Mouse (Mus musculus): ENCODE results near the gene Emsy. TPM values are rescaled to one million over a fixed set of nuclear protein-coding genes. Genes with fewer than 3 reads are reported as not detected.

Emsy gene
- total and polyA plus RNA-seq, 3 experiments: 19.6 to 25.6 (median 24.0) TPM

DNA sequence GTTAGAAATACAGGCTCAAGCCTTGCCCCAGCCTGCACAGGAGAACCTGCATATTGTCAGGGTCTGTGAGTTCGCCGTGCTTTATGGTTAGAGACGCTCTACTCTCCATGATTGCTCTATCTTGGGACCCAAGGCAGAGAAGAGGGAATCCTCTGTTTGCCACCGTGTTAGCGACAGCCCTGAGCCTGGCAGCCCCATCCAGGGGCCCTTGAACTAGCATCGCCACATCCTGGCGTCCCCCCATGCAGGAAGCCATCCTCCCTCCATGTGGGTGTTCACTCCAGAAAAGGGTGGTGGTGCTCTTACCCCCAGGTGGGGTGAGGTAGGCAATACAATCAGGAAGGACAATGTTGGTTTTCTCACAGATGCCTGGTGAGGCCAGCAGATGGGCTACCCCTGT is 82.3 kb downstream of the Emsy start:
- Histone ChIP-seq H3K4me1 (ENCODE audit: control insufficient read depth, insufficient read depth, low read length) (peaks cover 20% of the 10 kb centered on the region), H3K9ac (ENCODE audit: low read depth, low read length) (no peak overlapping the region), H3K36me3 (ENCODE audit: control insufficient read depth, insufficient read depth, low read length) (no peaks in the 10 kb centered on the region), H3K27ac (peak overlapping the region; percentile 48), H3K27me3 (ENCODE audit: control insufficient read depth, insufficient read depth, low read length) (no peaks in the 10 kb centered on the region), H3K79me2 (replicated peaks; ENCODE audit: control insufficient read depth, insufficient read depth, low read length) (no peaks in the 10 kb centered on the region), H3K4me3 (no peak overlapping the region)
- TF ChIP-seq POLR2A (IDR thresholded peaks at IDR 0.05; ENCODE audit: insufficient read depth, low read depth, low read length) (no peak), EP300 (IDR thresholded peaks at IDR 0.05; ENCODE audit: insufficient read depth, low read depth, low read length) (no peak), CTCF (IDR thresholded peaks at IDR 0.05) (no peak)
- 95% methylated on average over 7 of the region's 7 CpGs for WGBS
- intact Hi-C loops (cut with DNase I): no loop called here
- DNase-seq: no peak

DNA sequence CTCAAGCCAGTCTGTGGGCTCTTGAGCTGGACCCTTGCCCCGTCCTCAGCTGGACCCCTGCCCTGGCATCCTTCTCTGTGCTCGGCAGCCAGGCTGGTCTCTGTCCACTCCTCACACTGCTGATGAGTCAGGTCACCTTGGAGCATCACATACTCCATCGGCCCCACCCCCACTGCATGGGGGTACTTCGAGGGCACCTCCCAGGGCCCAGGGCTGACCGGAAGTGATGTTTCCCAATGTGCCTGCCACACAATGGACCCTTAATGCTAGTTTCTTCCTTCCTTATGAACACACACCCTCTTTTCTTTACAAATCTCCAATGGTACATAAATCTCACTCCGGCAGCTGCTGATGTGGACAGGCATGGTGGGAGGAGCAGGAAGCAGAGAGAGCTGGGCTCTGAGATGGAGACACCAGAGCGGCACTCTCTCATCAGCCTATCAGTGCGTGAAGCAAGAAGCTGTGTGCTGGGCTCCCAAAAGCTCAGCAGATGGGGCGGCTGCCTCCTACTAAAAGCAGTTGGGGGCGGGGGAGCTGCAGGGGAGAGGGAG is 83.3 kb downstream of the Emsy start:
- no peaks in the 10 kb centered on the region for H3K27me3 ChIP-seq (ENCODE audit: control insufficient read depth, insufficient read depth, low read length)
- intact Hi-C loops (cut with DNase I): no loop called here
- H3K36me3 ChIP-seq (ENCODE audit: control insufficient read depth, insufficient read depth, low read length): no peaks in the 10 kb centered on the region
- TF ChIP-seq CTCF (IDR thresholded peaks at IDR 0.05) (no peak), POLR2A (IDR thresholded peaks at IDR 0.05; ENCODE audit: insufficient read depth, low read depth, low read length) (no peak), EP300 (IDR thresholded peaks at IDR 0.05; ENCODE audit: insufficient read depth, low read depth, low read length) (no peak)
- H3K9ac ChIP-seq (ENCODE audit: low read depth, low read length): no peak overlapping the region
- peak overlapping the region; percentile 68; the same call in 1 of the 2 replicates for H3K27ac ChIP-seq
- DNase-seq: peak; percentile 43 to 46
- peaks cover 20% of the 10 kb centered on the region for H3K4me1 ChIP-seq (ENCODE audit: control insufficient read depth, insufficient read depth, low read length)
- 52% methylated on average over 10 of the region's 10 CpGs for WGBS
- no peak overlapping the region for H3K4me3 ChIP-seq
- no peaks in the 10 kb centered on the region for H3K79me2 ChIP-seq (replicated peaks; ENCODE audit: control insufficient read depth, insufficient read depth, low read length)

DNA sequence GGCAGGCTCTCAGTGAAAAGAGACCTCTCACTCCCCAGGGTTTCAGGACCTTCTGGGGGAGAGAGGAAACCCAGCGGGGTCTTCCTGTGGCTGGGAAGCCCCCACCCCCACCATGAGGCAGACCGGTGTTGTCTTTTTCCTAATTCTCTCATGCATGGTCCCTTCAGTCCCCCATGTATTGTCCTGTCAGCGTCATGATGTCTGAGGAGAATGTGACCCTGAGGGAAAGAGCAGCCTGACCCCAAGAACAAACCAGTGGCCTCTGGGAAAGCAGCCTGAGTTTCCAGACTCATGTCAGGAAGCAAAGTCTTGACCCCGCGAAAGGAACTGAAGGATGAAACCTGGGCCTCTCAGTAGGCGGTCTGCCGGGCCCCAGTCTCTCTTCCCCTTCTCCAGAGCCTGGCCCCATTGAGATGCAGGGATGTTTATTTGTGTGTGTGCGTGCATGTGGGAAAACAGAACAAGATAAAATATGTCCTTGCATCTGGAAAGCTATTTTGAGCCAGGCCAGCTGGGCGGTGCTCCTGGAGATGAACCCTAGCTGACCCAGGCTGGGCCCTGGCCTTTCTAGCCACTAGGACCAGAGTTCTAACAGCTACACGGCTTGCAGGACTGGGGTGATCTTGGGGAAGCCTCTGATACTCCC is 84.2 kb downstream of the Emsy start:
- Histone ChIP-seq H3K79me2 (replicated peaks; ENCODE audit: control insufficient read depth, insufficient read depth, low read length) (no peaks in the 10 kb centered on the region), H3K27ac (peak overlapping the region; percentile 68), H3K27me3 (ENCODE audit: control insufficient read depth, insufficient read depth, low read length) (no peaks in the 10 kb centered on the region), H3K4me1 (ENCODE audit: control insufficient read depth, insufficient read depth, low read length) (peaks cover 20% of the 10 kb centered on the region), H3K9ac (ENCODE audit: low read depth, low read length) (no peak overlapping the region), H3K36me3 (ENCODE audit: control insufficient read depth, insufficient read depth, low read length) (no peaks in the 10 kb centered on the region), H3K4me3 (no peak overlapping the region)
- intact Hi-C loops (cut with DNase I): no loop called here
- 28% methylated on average over 10 of the region's 10 CpGs for WGBS
- peak; percentile 70 to 84 for DNase-seq
- TF ChIP-seq EP300 (IDR thresholded peaks at IDR 0.05; ENCODE audit: insufficient read depth, low read depth, low read length) (peak; percentile 41; the same call in 1 of the 2 replicates), CTCF (IDR thresholded peaks at IDR 0.05) (no peak)

DNA sequence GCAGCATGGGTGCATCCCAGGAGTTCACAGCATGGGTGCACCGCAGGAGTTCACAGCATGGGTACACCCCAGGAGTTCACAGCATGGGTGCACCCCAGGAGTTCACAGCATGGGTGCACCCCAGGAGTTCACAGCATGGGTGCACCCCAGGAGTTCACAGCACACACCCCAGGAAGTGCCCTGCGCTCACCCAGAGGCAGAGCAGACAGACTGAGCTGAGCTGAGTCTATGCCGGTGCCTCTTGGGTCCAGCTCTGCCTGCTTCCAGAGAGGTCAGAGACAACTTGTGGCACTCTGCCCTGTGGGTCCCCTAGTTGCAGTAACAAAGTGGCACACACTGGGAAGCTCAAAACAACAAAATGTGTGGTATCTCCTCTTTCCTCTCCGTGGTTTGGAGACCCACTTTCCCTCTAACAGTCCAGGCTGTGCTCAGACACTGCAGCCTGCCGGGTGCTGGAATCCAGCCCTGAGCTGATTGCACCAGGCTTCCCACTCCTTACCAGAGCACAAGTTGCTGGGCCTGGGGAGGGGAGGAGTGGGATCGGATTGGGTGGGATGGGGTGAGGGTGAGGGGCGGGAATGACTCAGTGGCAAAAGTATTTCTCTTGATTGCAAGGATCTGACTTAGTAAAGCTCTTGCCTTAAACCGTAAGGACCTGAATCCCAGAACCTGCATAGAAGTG is 85.6 kb downstream of the Emsy start:
- Histone ChIP-seq H3K27ac (peak overlapping the region; percentile 68; the same call in 1 of the 2 replicates), H3K4me1 (ENCODE audit: control insufficient read depth, insufficient read depth, low read length) (peaks cover 22% of the 10 kb centered on the region), H3K27me3 (ENCODE audit: control insufficient read depth, insufficient read depth, low read length) (no peaks in the 10 kb centered on the region), H3K36me3 (ENCODE audit: control insufficient read depth, insufficient read depth, low read length) (no peaks in the 10 kb centered on the region), H3K9ac (ENCODE audit: low read depth, low read length) (no peak overlapping the region), H3K4me3 (no peak overlapping the region), H3K79me2 (replicated peaks; ENCODE audit: control insufficient read depth, insufficient read depth, low read length) (no peaks in the 10 kb centered on the region)
- intact Hi-C loops (cut with DNase I): no loop called here
- no peak for TF ChIP-seq POLR2A (IDR thresholded peaks at IDR 0.05; ENCODE audit: insufficient read depth, low read depth, low read length)
- TF ChIP-seq EP300 (IDR thresholded peaks at IDR 0.05; ENCODE audit: insufficient read depth, low read depth, low read length): no peak
- TF ChIP-seq CTCF (IDR thresholded peaks at IDR 0.05): no peak
- no peak for DNase-seq
- 71% methylated on average over 8 of the region's 8 CpGs for WGBS

DNA sequence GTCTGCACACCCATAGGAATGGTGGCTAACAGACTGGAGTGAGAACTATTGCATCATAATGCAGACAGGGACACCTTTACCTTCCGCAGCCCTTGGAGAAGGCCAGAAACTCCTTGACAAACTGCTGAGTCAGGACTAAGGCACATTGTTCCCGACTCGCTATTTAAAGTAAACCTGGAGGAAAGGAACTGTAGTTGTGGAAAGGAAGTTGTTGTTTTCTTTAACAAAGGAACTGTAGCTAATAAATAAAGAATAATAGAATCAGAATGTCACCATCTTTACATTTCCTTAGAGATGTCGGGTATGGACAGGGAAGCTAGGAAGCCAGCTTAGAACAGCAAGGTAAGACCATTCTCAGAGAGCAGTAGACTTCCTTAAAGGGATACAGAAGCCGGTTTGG is 89.5 kb downstream of the Emsy start:
- Histone ChIP-seq H3K4me1 (ENCODE audit: control insufficient read depth, insufficient read depth, low read length) (peaks cover 9% of the 10 kb centered on the region), H3K36me3 (ENCODE audit: control insufficient read depth, insufficient read depth, low read length) (no peaks in the 10 kb centered on the region), H3K4me3 (no peak overlapping the region), H3K27me3 (ENCODE audit: control insufficient read depth, insufficient read depth, low read length) (no peaks in the 10 kb centered on the region), H3K79me2 (replicated peaks; ENCODE audit: control insufficient read depth, insufficient read depth, low read length) (no peaks in the 10 kb centered on the region), H3K9ac (ENCODE audit: low read depth, low read length) (no peak overlapping the region), H3K27ac (no peak overlapping the region)
- TF ChIP-seq EP300 (IDR thresholded peaks at IDR 0.05; ENCODE audit: insufficient read depth, low read depth, low read length) (no peak), POLR2A (IDR thresholded peaks at IDR 0.05; ENCODE audit: insufficient read depth, low read depth, low read length) (no peak), CTCF (IDR thresholded peaks at IDR 0.05) (no peak)
- WGBS: 47% methylated on average over 5 of the region's 5 CpGs
- intact Hi-C loops (cut with DNase I): no loop called here
- no peak for DNase-seq
